Mouse (Mus musculus) kidney, postnatal 25 days (tissue): ENCODE data around the gene Selenoo.

ENCODE experiments used
- DNase-seq, 2 experiments: peaks; one replicate each; pipeline ENCODE4 v3.0.0; 2021; ENCODE audit warnings: mixed read lengths in 2 of 2

Selenoo gene

GRCm38 (mm10) chr15:89088607-89089247 lies at the start of gene Selenoo:
Gene Selenoo, plus strand, starts transcription at chr15:89089084.
- peak; percentile 95 to 97 for DNase-seq

- DNase-seq: peak in 1 of 2 experiments; percentile 15
These were observed 44.5 kb upstream of the Selenoo start for GRCm38 (mm10) chr15:89044381-89044780.

- no peak for DNase-seq
These were observed 42.5 kb upstream of the Selenoo start for GRCm38 (mm10) chr15:89046356-89046755.

DNA sequence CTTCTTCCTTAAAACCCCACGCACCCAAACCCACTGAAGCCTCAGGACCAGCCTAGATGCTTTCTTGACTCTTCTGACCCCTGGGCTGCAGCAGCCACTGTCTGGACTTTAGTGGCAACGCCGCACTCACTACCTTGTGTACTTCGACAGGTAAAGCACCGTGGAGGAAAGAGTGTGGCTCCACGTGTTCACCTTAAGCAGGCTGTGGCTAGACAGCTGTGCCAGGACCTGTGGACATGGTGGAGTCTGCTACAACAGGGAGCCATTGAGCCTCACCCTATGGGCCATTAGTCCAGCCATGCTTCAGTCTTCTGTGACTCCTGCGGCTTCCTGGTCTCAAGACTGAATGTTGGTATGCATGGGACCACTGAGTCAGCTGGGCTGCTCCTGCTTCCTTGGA lies 34.2 kb upstream of the Selenoo start:
- peak in 1 of 2 experiments; percentile 32 for DNase-seq

DNA sequence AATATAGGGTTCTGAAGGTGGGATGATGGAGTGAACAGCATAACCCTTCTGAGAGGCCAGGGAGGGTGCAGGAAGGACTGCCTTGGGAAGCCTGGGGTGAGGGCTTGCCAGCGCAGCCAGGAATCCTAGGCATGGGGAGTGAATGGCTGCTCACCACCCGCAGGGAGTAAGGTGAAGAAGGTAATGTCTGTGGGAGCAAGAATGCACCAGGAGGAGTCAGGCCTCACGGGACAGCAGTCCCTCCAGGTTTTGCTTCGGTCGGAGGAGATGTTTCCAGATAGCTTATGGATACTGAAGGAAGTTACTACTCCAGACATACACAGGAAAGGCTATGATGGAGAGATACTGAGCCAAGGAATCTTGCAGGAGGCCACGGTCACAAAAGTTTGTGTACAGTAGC lies 30.1 kb upstream of the Selenoo start:
- DNase-seq: peak in 1 of 2 experiments; percentile 10

- peak in 1 of 2 experiments; percentile 38 for DNase-seq
These were observed 29.5 kb upstream of the Selenoo start, which contains the start of gene Panx2 for GRCm38 (mm10) chr15:89059161-89059931. Gene Panx2, plus strand, starts transcription at chr15:89059734.

DNA sequence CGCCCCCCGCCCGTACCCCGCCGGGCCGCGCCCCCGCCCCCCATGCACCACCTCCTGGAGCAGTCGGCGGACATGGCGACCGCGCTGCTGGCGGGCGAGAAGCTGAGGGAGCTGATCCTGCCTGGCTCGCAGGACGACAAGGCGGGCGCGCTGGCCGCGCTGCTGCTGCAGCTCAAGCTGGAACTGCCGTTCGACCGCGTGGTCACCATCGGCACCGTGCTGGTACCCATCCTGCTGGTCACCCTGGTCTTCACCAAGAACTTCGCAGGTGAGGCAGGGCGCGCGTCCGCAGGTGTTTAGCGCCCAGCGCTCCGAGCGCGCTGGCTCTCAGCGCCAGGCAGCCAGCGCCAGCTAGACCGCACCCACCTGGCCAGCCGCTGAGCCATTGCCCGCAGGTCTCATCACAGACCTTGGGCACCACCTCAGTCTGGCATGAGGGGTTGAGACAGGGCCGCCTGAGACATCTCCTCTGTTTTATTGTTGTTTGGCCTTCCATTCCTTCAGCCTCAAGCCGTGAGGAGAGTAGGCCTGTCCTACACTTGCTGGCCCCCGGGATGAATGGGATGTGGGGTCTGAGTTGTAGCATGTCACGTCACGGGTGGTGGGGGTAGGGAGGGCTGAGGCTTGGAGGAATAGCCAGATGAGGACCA lies 28.7 kb upstream of the Selenoo start:
- DNase-seq: peak in 1 of 2 experiments; percentile 45

DNA sequence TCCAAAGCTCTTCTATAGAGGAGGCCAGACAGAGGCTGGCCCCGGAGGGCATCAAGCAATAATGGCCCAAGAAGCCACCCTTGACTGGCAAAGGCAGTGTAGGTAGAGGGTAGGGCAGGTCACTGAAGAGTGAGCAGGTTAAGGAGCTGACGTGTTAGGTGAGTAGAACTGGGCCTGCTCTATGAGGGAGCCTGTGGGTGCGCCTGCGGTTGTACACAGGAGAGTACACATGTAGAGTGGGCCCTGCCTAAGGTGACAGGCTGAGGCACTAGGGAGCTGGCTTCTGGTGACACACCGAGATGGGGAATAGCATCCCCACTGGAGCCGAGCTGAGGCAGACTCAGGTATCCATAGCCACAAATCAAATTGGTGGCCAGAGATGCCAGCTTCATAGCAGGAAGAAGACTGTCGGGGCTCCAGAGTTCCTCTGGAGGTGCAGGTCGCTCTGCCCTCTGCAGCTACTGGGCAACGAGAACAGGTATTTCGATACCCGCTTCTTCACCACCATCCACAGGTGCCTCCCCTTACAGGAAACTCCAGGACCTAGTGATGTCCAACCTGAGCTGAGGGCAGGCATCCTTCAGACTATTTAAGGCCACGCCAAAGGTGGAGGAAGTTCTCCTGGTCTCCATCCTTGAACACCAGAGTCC lies 27.9 kb upstream of the Selenoo start:
- DNase-seq: peak in 1 of 2 experiments; percentile 17

DNA sequence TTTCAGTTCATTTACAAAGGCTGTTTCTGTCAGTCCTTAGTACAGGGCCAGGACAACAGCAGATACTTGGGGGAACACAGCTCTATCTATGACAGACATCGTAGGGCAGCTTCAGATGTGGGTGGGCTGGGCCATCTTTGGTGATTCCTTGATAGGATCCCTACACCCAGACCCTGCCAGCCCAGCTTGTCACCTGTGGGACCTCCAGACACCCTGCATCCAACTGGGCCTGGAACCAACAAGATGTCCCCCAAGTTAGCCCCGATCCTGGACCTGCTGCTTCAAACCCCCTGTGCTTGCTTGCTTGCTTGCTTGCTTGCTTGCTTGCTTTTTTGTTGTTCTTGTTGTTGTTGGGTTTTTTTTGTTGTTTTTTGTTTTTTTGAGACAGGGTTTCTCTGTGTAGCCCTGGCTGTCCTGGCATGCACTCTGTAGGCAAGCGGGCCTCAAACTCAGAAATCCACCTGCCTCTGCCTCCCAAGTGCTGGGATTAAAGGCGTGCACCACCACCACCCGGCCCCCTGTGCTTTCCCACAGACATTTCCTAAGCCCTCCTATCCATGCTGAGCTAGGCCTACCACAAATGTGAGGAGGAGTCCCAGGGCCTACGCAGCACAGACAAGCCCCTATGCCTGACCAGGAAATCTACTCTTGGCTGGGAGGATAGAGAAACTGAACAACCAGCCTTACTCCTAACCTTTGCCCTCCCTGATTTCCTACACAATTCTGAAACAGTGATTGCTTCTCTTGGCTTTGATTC lies 26.9 kb upstream of the Selenoo start:
- peak in 1 of 2 experiments; percentile 24 for DNase-seq

- DNase-seq: peak in 1 of 2 experiments; percentile 15
These were observed 26.4 kb upstream of the Selenoo start for GRCm38 (mm10) chr15:89062518-89062910.

GRCm38 (mm10) chr15:89063001-89063400 lies 25.9 kb upstream of the Selenoo start:
- peak in 1 of 2 experiments; percentile 21 for DNase-seq

DNA sequence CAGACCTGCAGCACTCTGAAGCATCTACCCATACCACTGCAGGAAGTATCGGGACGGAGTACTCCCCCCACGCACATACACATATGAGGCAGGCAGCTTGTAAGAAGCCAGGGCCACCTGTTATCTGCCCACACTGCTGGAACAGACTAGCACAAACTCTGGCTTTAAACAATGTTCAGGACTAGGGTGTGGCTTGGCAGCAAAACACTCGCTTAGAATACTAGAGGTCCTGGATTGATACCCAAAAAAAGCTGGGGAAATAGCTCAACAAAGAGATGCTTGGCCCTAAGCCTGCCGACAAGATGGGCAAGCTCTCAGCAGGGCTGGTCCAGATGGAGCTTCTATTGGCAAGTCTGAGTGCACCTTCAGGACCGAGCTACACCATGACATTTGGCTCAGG lies 25.3 kb upstream of the Selenoo start:
- peak in 1 of 2 experiments; percentile 25 for DNase-seq

DNA sequence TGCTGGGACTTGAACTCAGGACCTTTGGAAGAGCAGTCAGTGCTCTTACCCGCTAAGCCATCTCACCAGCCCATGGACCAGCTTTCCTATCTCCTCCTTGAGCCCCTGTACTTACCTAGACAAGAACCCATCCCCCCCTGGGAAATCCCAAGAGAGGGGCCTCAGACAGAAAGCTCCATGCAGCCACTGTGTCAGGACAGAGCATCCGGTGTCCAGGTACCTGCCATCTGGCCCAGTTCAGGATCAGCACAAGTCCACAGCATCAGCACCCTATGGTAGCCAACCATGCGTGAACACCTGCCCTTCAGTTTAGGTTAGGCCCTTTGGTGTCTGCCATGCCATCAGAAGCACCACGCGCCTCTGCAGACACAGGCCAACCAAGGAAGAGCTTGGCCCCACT lies 24.0 kb upstream of the Selenoo start:
- DNase-seq: peak in 1 of 2 experiments; percentile 28

GRCm38 (mm10) chr15:89067609-89068008 lies 21.3 kb upstream of the Selenoo start:
- peak in 1 of 2 experiments; percentile 37 for DNase-seq

DNA sequence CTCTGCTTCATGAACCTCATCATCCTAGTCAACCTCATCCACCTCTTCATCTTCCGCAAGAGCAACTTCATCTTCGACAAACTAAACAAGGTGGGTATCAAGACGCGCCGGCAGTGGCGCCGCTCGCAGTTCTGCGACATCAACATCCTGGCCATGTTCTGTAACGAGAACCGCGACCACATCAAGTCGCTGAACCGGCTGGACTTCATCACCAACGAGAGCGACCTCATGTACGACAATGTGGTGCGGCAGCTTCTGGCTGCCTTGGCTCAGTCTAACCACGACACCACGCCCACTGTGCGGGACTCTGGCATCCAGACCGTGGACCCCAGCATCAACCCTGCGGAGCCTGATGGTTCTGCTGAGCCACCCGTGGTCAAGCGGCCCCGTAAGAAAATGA lies 20.7 kb upstream of the Selenoo start:
- DNase-seq: no peak

- no peak for DNase-seq
These were observed 19.5 kb upstream of the Selenoo start for GRCm38 (mm10) chr15:89069336-89069840.

GRCm38 (mm10) chr15:89070606-89071005 lies 18.3 kb upstream of the Selenoo start:
- DNase-seq: peak in 1 of 2 experiments; percentile 29

- DNase-seq: no peak
These were observed 14.8 kb upstream of the Selenoo start for GRCm38 (mm10) chr15:89073993-89074603.

DNA sequence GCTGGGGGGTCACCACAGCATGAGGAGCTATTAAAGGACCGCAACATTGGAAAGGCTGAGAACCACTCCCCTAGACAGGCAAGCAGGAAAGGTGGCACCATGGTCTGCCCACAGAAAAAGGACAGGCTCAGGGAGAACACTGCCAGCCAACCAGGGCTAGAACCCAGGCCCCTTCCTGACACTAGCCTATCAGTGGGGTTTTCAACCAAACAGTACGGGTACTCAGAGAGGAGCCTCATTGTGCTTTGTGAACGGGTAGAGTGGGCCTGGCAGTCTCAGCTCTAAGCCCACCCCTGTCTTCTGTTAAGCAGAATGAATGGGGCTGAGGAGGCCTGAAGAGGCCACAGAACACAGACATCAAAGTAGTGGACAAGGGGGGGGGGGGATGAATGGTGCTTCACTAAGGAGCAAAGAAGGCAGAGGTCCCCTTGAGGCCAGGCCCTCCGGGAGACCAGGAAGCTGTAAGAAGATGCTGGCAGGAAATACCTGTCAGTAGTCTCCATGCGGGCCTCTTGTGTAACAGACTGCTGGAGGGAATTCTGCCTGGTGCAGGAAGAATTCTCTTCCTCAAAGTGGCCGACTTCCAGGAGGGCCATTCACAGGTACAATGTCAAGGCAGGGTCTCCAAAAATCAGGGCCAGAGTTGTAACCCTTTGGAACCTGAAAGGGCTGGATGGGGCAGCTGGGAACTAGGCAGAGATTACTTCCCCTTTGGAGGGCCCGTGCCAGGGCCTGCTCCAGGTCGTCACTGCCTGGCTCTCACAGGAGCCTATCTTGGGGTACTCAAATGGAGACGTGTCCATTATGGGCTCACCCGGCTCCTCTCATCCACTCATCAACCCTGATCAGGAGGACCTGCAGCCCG lies 14.0 kb upstream of the Selenoo start, which contains the start of gene Trabd:
Trabd (plus strand) TSS at position 512 of the 865 bp plus-strand sequence.
- DNase-seq: peak in 1 of 2 experiments; percentile 23

GRCm38 (mm10) chr15:89075478-89076147 lies 13.3 kb upstream of the Selenoo start:
- DNase-seq: peak; percentile 90 to 96
